Mouse (Mus musculus) thymus, adult 2 months (tissue): ENCODE measurements around the gene Gdi1. TPM values are rescaled to one million over a fixed set of nuclear protein-coding genes. Genes with fewer than 3 reads are reported as not detected.

Source experiments
- DNase-seq: peaks from one replicate; pipeline ENCODE4 v3.0.0; 2021
- H3K27ac ChIP-seq: fragments of 200-500 bp; 2 replicates; pipeline ENCODE4 v1.5.1; 2012; ENCODE audit warnings: low read length, control low read depth; ENCODE audit not compliant: control insufficient read depth, insufficient read depth
- H3K27me3 ChIP-seq: fragments of 200-500 bp; 2 replicates; pipeline ENCODE4 v1.6.1; 2012; ENCODE audit warnings: mild to moderate bottlenecking, low read length, moderate library complexity, mixed read lengths; ENCODE audit not compliant: control insufficient read depth, insufficient read depth
- H3K36me3 ChIP-seq: fragments of 200-500 bp; 2 replicates; pipeline ENCODE4 v1.6.1; 2012; ENCODE audit warnings: mild to moderate bottlenecking, low read length, moderate library complexity; ENCODE audit not compliant: control insufficient read depth, insufficient read depth
- H3K4me1 ChIP-seq: fragments of 200-500 bp; replicated peaks from 2 replicates; pipeline ENCODE4 v1.6.1; 2012; ENCODE audit warnings: low read length; ENCODE audit not compliant: control insufficient read depth, insufficient read depth
- H3K4me3 ChIP-seq: fragments of 200-500 bp; 2 replicates; pipeline ENCODE4 v1.5.1; 2012; ENCODE audit warnings: mild to moderate bottlenecking, low read length, control low read depth, moderate library complexity; ENCODE audit not compliant: control insufficient read depth, insufficient read depth
- CTCF ChIP-seq: fragments of 200-500 bp; IDR thresholded peaks from 2 replicates; pipeline ENCODE4 v1.5.1; 2012; ENCODE audit warnings: mild to moderate bottlenecking, control low read depth, low read length, moderate library complexity, borderline replicate concordance; ENCODE audit not compliant: control insufficient read depth, poor library complexity, insufficient read depth; ENCODE audit errors: extremely low read depth
- POLR2A ChIP-seq: fragments of 200-500 bp; IDR thresholded peaks from 2 replicates; pipeline ENCODE4 v1.6.1; 2012; ENCODE audit warnings: mild to moderate bottlenecking, low read length, control low read depth, moderate library complexity; ENCODE audit not compliant: control insufficient read depth, poor library complexity, insufficient read depth; ENCODE audit errors: extremely low read depth
- WGBS: fragments of 180-500 bp; shearing (Covaris S2); methylation state at CpG from one replicate; pipeline ENCODE4 v1.1.7; 2018; 5-methylcytosine and 5-hydroxymethylcytosine counted together
- polyA plus RNA-seq: library from polyadenylated mRNA; depleted of rRNA; stranded (reverse); fragments of >200 nt; gene quantifications from 2 replicates; pipeline ENCODE4 v1.2.3, GENCODE M21; 2012

Gene Gdi1
- polyA plus RNA-seq, 1 experiment = 445 TPM

DNA sequence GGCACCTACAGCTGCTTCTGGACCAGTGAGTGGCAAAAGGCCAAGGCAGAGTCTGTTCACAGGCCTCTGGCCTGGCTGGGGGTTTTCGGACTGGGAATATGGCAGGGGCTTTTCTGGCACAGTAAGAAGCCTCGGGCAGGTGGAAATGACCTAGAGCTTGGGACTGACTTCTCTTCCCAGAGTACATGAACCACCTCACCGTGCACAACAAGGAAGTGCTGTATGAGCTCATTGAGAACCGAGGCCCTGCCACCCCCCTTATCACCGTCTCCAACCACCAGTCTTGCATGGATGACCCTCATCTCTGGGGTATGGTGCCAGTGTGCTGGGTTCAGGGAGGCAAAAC lies 21.7 kb upstream of the Gdi1 start:
- WGBS = 2% methylated on average over 5 of the region's 5 CpGs
- H3K36me3 ChIP-seq = no peaks in the 10 kb centered on the region
- H3K4me3 ChIP-seq = peak overlapping the region; percentile 97
- no peak for TF ChIP-seq CTCF
- no peak for TF ChIP-seq POLR2A
- peaks cover 10% of the 10 kb centered on the region for H3K4me1 ChIP-seq
- H3K27me3 ChIP-seq = no peaks in the 10 kb centered on the region
- no peak for DNase-seq
- no peak overlapping the region; the same call in 1 of the 2 replicates for H3K27ac ChIP-seq

DNA sequence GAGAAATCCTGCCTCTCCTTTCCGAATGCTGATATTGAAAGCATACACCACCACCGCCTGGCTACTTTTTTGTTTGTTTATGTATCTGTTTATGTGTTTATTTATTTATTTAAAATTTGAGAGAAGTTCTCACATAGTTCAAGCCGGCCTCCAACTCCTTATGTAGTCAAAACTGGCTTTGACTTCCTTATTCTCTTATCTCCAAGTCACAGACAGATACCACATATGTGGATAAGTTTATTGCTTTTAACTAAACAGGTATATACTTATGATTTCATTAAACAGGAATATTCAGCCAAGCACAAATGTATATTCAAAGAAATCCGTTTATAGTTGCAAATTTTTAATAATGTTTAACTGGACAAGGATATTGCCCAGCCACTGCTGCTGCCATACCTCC lies 11.4 kb upstream of the Gdi1 start:
- H3K36me3 ChIP-seq = no peaks in the 10 kb centered on the region
- H3K4me3 ChIP-seq = no peak overlapping the region
- H3K27ac ChIP-seq = no peak overlapping the region
- 89% methylated on average over 4 of the region's 4 CpGs for WGBS
- no peaks in the 10 kb centered on the region for H3K4me1 ChIP-seq
- no peak for TF ChIP-seq POLR2A
- no peak for TF ChIP-seq CTCF
- no peaks in the 10 kb centered on the region for H3K27me3 ChIP-seq
- no peak for DNase-seq

DNA sequence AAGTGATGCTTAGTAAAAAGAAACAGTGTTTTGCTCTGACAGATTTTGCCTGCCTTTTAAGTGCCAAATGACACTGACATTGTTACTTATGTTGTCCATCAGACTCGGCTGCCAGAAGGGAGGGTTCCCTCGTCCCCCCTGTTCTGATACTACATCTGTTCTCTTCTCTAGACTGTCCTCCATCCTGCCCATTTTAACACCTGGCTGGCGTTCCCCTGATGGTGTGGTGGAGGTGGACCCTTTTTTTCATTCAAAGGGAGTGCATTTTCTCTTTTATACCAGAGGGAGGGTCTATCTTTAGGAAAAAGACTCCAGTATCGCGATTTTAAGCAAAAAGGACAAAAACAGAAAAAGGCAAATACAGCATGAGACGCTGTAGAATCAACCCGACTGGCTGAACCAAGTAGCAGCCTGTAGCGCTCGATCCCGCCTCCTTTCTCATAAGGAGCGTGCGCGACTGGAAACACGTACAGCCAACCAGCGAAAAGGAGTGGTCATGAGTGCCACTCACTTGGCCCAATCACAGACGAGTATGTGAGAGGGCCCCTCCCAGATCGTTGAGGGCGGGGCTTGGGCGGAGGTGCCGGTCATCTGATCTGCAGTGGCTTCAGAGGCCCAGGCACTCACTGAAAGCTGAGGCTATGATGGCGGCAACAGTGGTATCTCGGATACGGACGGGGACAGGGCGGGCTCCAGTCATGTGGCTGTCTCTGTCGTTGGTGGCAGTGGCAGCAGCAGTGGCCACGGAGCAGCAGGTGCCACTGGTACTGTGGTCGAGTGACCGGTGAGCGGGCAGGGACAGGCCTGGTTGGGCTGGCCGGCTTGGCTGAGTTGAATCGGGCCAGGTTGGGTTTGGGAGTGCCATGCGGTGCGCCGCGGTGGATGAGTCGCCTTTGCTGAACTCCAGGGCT lies 8.0 kb upstream of the Gdi1 start, which contains the start of gene Atp6ap1:
Gene Atp6ap1 (plus strand): TSS at position 560 of the 911 bp plus-strand sequence.
- WGBS = 1% methylated on average over 37 of the region's 37 CpGs
- peak; percentile 93 for DNase-seq

DNA sequence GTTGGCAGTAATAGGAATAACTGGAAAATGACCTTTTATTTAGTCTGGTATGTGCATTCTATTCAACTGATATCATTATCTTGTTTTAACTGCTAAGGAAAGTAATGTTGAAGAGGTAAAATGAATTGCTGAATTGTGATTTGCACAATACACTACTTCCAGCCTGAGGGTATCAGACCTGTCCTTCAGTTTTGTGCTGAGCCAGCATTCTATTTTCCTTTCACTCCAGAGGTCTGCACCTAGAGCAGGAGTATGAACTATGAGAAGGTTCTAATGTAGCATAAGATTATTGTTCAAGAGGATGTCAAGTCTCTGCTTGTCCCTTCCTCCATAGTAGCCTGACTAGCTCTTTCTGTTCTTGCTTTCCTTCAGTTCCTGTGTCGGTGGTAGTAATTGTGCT lies 6.5 kb upstream of the Gdi1 start:
- H3K36me3 ChIP-seq = peaks cover 10% of the 10 kb centered on the region; the same call in 1 of the 2 replicates
- no peak overlapping the region for H3K4me3 ChIP-seq
- 83% methylated on average over 1 of the region's 1 CpGs for WGBS

More for the DNA sequence above, 8.0 kb upstream of the Gdi1 start, which contains the start of gene Atp6ap1:
- no peak within 1 kb of the TSS for H3K27ac ChIP-seq
- H3K27me3 ChIP-seq = no peaks in the 10 kb centered on the region
- H3K4me1 ChIP-seq = no peaks in the 10 kb centered on the region; the same call in 1 of the 2 replicates
- H3K4me3 ChIP-seq = peak within 1 kb of the TSS; percentile 76
- TF ChIP-seq CTCF = no peak
- TF ChIP-seq POLR2A = peak; percentile 62
- peaks cover 7% of the 10 kb centered on the region; the same call in 1 of the 2 replicates for H3K36me3 ChIP-seq

DNA sequence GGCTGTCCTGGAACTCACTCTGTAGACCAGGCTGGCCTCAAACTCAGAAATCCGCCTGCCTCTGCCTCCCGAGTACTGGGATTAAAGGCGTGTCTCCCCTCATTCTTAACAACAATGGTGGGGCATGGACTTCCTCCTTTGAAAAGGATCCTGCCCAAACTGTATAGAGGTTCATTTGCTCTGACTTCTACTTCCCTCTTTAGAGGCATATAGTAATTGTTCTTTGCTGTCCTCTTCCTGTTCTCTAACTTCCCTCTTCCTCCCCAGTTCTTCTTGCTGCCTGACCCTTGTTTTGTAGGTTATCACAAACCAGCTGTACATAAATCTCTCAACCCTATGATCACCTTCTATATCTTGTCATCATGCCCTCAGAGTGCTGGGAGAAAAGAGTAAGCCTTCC lies 5.1 kb upstream of the Gdi1 start:
- no peak for DNase-seq
- TF ChIP-seq CTCF (no peak), POLR2A (no peak)
- Histone ChIP-seq H3K36me3 (peaks cover 10% of the 10 kb centered on the region; the same call in 1 of the 2 replicates), H3K27me3 (no peaks in the 10 kb centered on the region), H3K27ac (no peak overlapping the region), H3K4me1 (peaks cover 2% of the 10 kb centered on the region; the same call in 1 of the 2 replicates), H3K4me3 (no peak overlapping the region)
- 68% methylated on average over 3 of the region's 3 CpGs for WGBS

More for the DNA sequence above, 6.5 kb upstream of the Gdi1 start:
- no peak for DNase-seq
- TF ChIP-seq CTCF = no peak
- no peak for TF ChIP-seq POLR2A
- no peaks in the 10 kb centered on the region; the same call in 1 of the 2 replicates for H3K4me1 ChIP-seq
- no peaks in the 10 kb centered on the region for H3K27me3 ChIP-seq
- no peak overlapping the region for H3K27ac ChIP-seq

DNA sequence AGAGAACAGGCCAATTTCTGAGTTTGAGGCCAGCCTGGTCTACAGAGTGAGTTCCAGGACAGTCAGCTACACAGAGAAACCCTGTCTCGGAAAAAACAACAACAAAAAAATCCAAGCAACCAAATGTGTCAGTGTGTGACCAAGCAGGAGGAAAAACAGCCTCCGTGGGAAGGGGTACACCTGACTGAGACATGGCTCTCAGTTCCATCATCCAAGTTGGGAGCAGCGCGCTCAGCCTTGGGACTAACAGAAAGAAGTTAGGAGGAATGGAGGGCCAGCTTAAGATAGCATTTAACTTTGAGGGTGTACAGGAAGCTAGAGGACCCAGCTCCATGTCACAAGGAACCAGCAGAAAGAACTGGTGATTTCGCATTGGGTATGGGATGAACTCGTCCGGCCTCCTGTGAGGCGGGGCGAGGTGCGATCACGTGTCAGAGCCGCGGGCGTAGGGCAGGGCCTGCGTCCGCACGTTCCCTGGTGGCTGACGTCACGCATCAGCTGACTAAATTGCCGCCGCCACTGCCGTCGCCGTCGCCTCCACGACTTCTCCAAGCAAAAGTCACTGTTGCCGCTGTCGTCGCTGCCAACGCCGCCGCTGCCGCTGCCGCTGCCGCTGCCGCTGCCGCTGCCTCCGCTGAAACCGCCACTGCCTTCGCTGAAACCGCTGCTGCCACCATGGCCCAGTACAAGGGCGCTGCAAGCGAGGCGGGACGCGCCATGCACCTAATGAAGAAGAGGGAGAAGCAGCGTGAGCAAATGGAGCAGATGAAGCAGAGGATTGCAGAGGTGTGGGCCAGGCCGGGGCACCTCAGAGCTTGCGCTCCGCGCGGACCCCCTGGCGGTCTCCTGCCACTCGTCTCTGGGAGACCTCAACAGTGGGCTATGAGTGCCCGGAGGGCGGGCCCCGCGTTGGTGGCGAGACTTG lies 8.0 kb downstream of the Gdi1 start, which contains the start of gene Fam50a:
Gene Fam50a (plus strand): TSS at position 494 of the 925 bp plus-strand sequence.
- DNase-seq = peak; percentile 87
- Histone ChIP-seq H3K27me3 (no peaks in the 10 kb centered on the region), H3K4me3 (peak within 1 kb of the TSS; percentile 93), H3K36me3 (peaks cover 11% of the 10 kb centered on the region; the same call in 1 of the 2 replicates), H3K27ac (peak within 1 kb of the TSS; percentile 85), H3K4me1 (peaks cover 15% of the 10 kb centered on the region)
- TF ChIP-seq POLR2A (no peak), CTCF (no peak)
- 7% methylated on average over 59 of the region's 59 CpGs for WGBS
